Mouse (Mus musculus) heart, adult 2 months (tissue): ENCODE measurements around the gene Bri3bp.

Experiments used
- CTCF ChIP-seq: fragments of 200-600 bp; IDR thresholded peaks from 2 replicates; pipeline ENCODE4 v1.8.1; 2022; ENCODE audit warnings: antibody characterized with exemption, mild to moderate bottlenecking, moderate library complexity
- EP300 ChIP-seq: fragments of 200-500 bp; IDR thresholded peaks from 2 replicates; pipeline ENCODE4 v1.6.1; 2011; ENCODE audit warnings: low read depth, low read length, control low read depth; ENCODE audit not compliant: insufficient read depth
- POLR2A ChIP-seq: fragments of 200-500 bp; IDR thresholded peaks from 2 replicates; pipeline ENCODE4 v1.6.1; 2011; ENCODE audit warnings: mild to moderate bottlenecking, low read depth, low read length, control low read depth; ENCODE audit not compliant: insufficient read depth

DNA sequence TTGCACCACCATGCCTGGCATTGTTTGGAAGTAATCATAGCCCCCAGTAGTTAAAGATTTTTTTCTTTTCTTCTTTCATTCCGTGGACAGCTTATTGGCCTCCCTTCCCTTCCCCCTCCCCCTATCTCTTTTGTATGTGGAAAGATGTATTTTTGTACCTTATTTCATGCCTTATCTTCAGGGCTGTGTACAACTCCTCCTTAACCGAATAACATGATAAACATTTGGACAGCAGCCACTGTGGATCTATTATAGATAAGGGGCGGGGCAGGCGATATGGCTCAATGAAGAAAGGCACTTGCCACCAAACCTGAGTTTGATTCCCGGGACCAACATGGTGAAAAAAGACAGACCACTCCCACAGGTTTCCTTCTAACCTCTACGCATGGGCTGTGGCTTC, 16.2 kb downstream of the Bri3bp start:
- TF ChIP-seq EP300 (no peak), CTCF (no peak), POLR2A (no peak)
